Mouse (Mus musculus) neural tube, postnatal 0 days (tissue): ENCODE results near the gene Olfr497. TPM values are rescaled to one million over a fixed set of nuclear protein-coding genes. Genes with fewer than 3 reads are reported as not detected.

Experiments
- polyA plus RNA-seq: library from polyadenylated mRNA; unstranded; fragments of >200 nt; fragmentation: Nextera tagmentation; extraction: Ambion mirVana; gene quantifications from 2 replicates; pipeline ENCODE4 v1.2.1, GENCODE M21; 2015

Olfr497 gene
- not detected in 2 replicates for polyA plus RNA-seq

GRCm38 (mm10) chr7:108420121-108420520, at the start of gene Olfr497:
Gene Olfr497 (plus strand): TSS chr7:108420421.

GRCm38 (mm10) chr7:108392867-108393266, 27.4 kb upstream of the Olfr497 start, which contains the start of gene Olfr495:
Gene Olfr495 (plus strand): TSS chr7:108393167.

GRCm38 (mm10) chr7:108465026-108465425, 44.8 kb downstream of the Olfr497 start, which contains the start of gene Olfr498:
Gene Olfr498 (plus strand): TSS chr7:108465326.

Other genes with a start within 250 kb of the Olfr497 start
- not detected in 2 replicates for gene Olfr486, start 247.7 kb upstream of the Olfr497 start, polyA plus RNA-seq
- not detected in 2 replicates for gene Olfr487, start 205.8 kb upstream of the Olfr497 start, polyA plus RNA-seq
- not detected in 2 replicates for gene Olfr488, start 162.1 kb upstream of the Olfr497 start, polyA plus RNA-seq
- not detected in 2 replicates for gene Olfr490, start 131.5 kb upstream of the Olfr497 start, polyA plus RNA-seq
- not detected in 2 replicates for gene Olfr491, start 107.0 kb upstream of the Olfr497 start, polyA plus RNA-seq
- gene Olfr492, start 96.7 kb upstream of the Olfr497 start, polyA plus RNA-seq: not detected in 2 replicates
- gene Olfr493, start 73.4 kb upstream of the Olfr497 start, polyA plus RNA-seq: not detected in 2 replicates
- not detected in 2 replicates for gene Olfr494, start 55.1 kb upstream of the Olfr497 start, polyA plus RNA-seq
- not detected in 2 replicates for gene Olfr495, start 27.3 kb upstream of the Olfr497 start, polyA plus RNA-seq
- not detected in 2 replicates for gene Olfr498, start 44.9 kb downstream of the Olfr497 start, polyA plus RNA-seq
- not detected in 2 replicates for gene Olfr502, start 104.6 kb downstream of the Olfr497 start, polyA plus RNA-seq
- not detected in 2 replicates for gene Olfr503, start 124.1 kb downstream of the Olfr497 start, polyA plus RNA-seq
- not detected in 2 replicates for gene Olfr504, start 145.4 kb downstream of the Olfr497 start, polyA plus RNA-seq
- not detected in 2 replicates for gene Olfr506, start 190.4 kb downstream of the Olfr497 start, polyA plus RNA-seq
- gene Olfr507, start 201.4 kb downstream of the Olfr497 start, polyA plus RNA-seq: not detected in 2 replicates
- not detected in 2 replicates for gene Olfr508, start 209.6 kb downstream of the Olfr497 start, polyA plus RNA-seq
- gene Olfr509, start 231.5 kb downstream of the Olfr497 start, polyA plus RNA-seq: not detected in 2 replicates
- not detected in 2 replicates for gene Olfr510, start 246.0 kb downstream of the Olfr497 start, polyA plus RNA-seq